Mouse (Mus musculus) frontal cortex, adult 2 months (tissue): ENCODE results near the gene Meis2. TPM values are rescaled to one million over a fixed set of nuclear protein-coding genes. Genes with fewer than 3 reads are reported as not detected.
A peak's percentile ranks its signal among the peaks of the same experiment; 100 is the strongest.

Experiments used
- DNase-seq, 2 experiments: peaks; one replicate each; pipeline ENCODE4 v3.0.0; 2022; ENCODE audit warnings: low spot score in 1 of 2; ENCODE audit errors: extremely low spot score in 1 of 2
- polyA plus RNA-seq: library from polyadenylated mRNA; depleted of rRNA; stranded (reverse); fragments of >200 nt; gene quantifications from 2 replicates; pipeline ENCODE4 v1.2.3, GENCODE M21; 2012

Meis2 gene
- polyA plus RNA-seq, 1 experiment: 372 TPM

GRCm38 (mm10) chr2:116068901-116069300 lies 3.3 kb upstream of the Meis2 start:
- DNase-seq: no peak

GRCm38 (mm10) chr2:116068461-116068860 lies 2.8 kb upstream of the Meis2 start:
- no peak for DNase-seq

- no peak for DNase-seq
These were observed 2.1 kb upstream of the Meis2 start for GRCm38 (mm10) chr2:116067711-116068110.

GRCm38 (mm10) chr2:116067065-116067497 lies 1.4 kb upstream of the Meis2 start:
- peak in 1 of 2 experiments; percentile 81 for DNase-seq

- no peak for DNase-seq
These were observed 660 bp upstream of the Meis2 start for GRCm38 (mm10) chr2:116066057-116066941.

- DNase-seq: no peak
These were observed 582 bp downstream of the Meis2 start for GRCm38 (mm10) chr2:116065057-116065456.

- no peak for DNase-seq
These were observed 1.1 kb downstream of the Meis2 start for GRCm38 (mm10) chr2:116064521-116064920.

GRCm38 (mm10) chr2:116063819-116064293 lies 1.8 kb downstream of the Meis2 start:
- DNase-seq: no peak

GRCm38 (mm10) chr2:116062761-116063441 lies 2.7 kb downstream of the Meis2 start:
- DNase-seq: no peak

- DNase-seq: no peak
These were observed 3.4 kb downstream of the Meis2 start for GRCm38 (mm10) chr2:116062251-116062651.

- DNase-seq: no peak
These were observed 4.1 kb downstream of the Meis2 start for GRCm38 (mm10) chr2:116061401-116062021.

GRCm38 (mm10) chr2:116060701-116061400 lies 4.8 kb downstream of the Meis2 start:
- DNase-seq: no peak

- DNase-seq: no peak
These were observed 5.4 kb downstream of the Meis2 start for GRCm38 (mm10) chr2:116060210-116060609.

- DNase-seq: no peak
These were observed 6.0 kb downstream of the Meis2 start for GRCm38 (mm10) chr2:116059661-116060060.

GRCm38 (mm10) chr2:116059066-116059465 lies 6.6 kb downstream of the Meis2 start:
- no peak for DNase-seq

- no peak for DNase-seq
These were observed 7.1 kb downstream of the Meis2 start for GRCm38 (mm10) chr2:116058511-116058910.

- no peak for DNase-seq
These were observed 8.8 kb downstream of the Meis2 start for GRCm38 (mm10) chr2:116056826-116057225.

GRCm38 (mm10) chr2:116055686-116056620 lies 9.7 kb downstream of the Meis2 start:
- DNase-seq: no peak

GRCm38 (mm10) chr2:116053931-116054330 lies 11.7 kb downstream of the Meis2 start:
- DNase-seq: no peak
